Mouse (Mus musculus) CH12.LX (cell line): ENCODE measurements around the gene Pfkfb4. TPM values are rescaled to one million over a fixed set of nuclear protein-coding genes. Genes with fewer than 3 reads are reported as not detected.

Source experiments
- DNase-seq: peaks from one replicate; pipeline ENCODE4 v3.0.0-alpha.2; 2013; ENCODE audit errors: extremely low read depth
- H3K27ac ChIP-seq: 2 replicates; pipeline ENCODE4 v1.5.1; 2012; ENCODE audit warnings: low read depth, mild to moderate bottlenecking, control low read depth, moderate library complexity; ENCODE audit not compliant: insufficient read depth
- H3K27me3 ChIP-seq: replicated peaks from 2 replicates; pipeline ENCODE3; 2012; ENCODE audit warnings: inconsistent platforms
- H3K36me3 ChIP-seq, 2 experiments: replicated peaks in 1 of 2; 2 replicates each; pipeline versions ENCODE3 to v1.6.1; 2012; ENCODE audit warnings: inconsistent platforms in 1 of 2, low read length in 1 of 2, mild to moderate bottlenecking in 1 of 2, mixed read lengths in 1 of 2, moderate library complexity in 1 of 2; ENCODE audit not compliant: control insufficient read depth in 1 of 2, insufficient read depth in 1 of 2
- H3K4me1 ChIP-seq, 2 experiments: 2 replicates each; pipeline ENCODE4 v1.6.1; 2012; ENCODE audit warnings: inconsistent platforms in 1 of 2, moderate library complexity in 1 of 2; ENCODE audit not compliant: insufficient read depth in 2 of 2, control insufficient read depth in 1 of 2
- H3K4me2 ChIP-seq: 2 replicates; pipeline ENCODE4 v1.6.1; 2012; ENCODE audit warnings: low read depth, mild to moderate bottlenecking, control low read depth; ENCODE audit not compliant: poor library complexity, insufficient read depth, severe bottlenecking
- H3K4me3 ChIP-seq, 3 experiments: fragments of 150-350 bp in 1 of 3; sonication (generic) in 1 of 3; replicated peaks in 1 of 3; 2 replicates each; pipeline versions ENCODE3 to v1.5.1; 2011 to 2012; ENCODE audit warnings: low read depth in 2 of 3, low read length in 2 of 3, mild to moderate bottlenecking in 2 of 3, moderate library complexity in 2 of 3, control low read depth in 1 of 3, improper control_type of control experiment in 1 of 3, inconsistent platforms in 1 of 3, mixed read lengths in 1 of 3; ENCODE audit not compliant: poor library complexity in 1 of 3
- H3K79me2 ChIP-seq: replicated peaks from 2 replicates; pipeline ENCODE4 v1.6.1; 2012; ENCODE audit warnings: mild to moderate bottlenecking, moderate library complexity; ENCODE audit not compliant: control insufficient read depth, poor library complexity, insufficient read depth, severe bottlenecking; ENCODE audit errors: extremely low read depth
- H3K9ac ChIP-seq: 2 replicates; pipeline ENCODE4 v1.6.1; 2012; ENCODE audit warnings: low read depth, mild to moderate bottlenecking, control low read depth, moderate library complexity; ENCODE audit not compliant: insufficient read depth
- H3K9me3 ChIP-seq: replicated peaks from 2 replicates; pipeline ENCODE3; 2012; ENCODE audit warnings: low read length, inconsistent platforms, mixed read lengths
- BHLHE40 ChIP-seq: IDR thresholded peaks from 2 replicates; pipeline ENCODE4 v1.6.1; 2011; ENCODE audit warnings: mild to moderate bottlenecking, low read depth, low read length, improper control_type of control experiment
- CHD1 ChIP-seq: IDR thresholded peaks from 2 replicates; pipeline ENCODE4 v1.6.1; 2012; ENCODE audit warnings: low read depth, low read length, improper control_type of control experiment, inconsistent platforms
- CHD2 ChIP-seq: IDR thresholded peaks from 2 replicates; pipeline ENCODE4 v1.6.1; 2011; ENCODE audit warnings: low read length, improper control_type of control experiment
- CTCF ChIP-seq, 2 experiments: IDR thresholded peaks in 1 of 2; conservative IDR thresholded peaks in 1 of 2; 2 replicates each; pipeline ENCODE4 v1.5.1; 2011 to 2012; ENCODE audit warnings: low read depth in 2 of 2, low read length in 2 of 2, improper control_type of control experiment in 1 of 2, inconsistent platforms in 1 of 2, mild to moderate bottlenecking in 1 of 2, moderate library complexity in 1 of 2
- E2F4 ChIP-seq: IDR thresholded peaks from 2 replicates; pipeline ENCODE4 v1.6.1; 2011; ENCODE audit warnings: low read depth, low read length, improper control_type of control experiment; ENCODE audit not compliant: insufficient replicate concordance
- ELF1 ChIP-seq: IDR thresholded peaks from 2 replicates; pipeline ENCODE4 v1.6.1; 2014; ENCODE audit warnings: low read depth, mild to moderate bottlenecking, inconsistent platforms, low read length, improper control_type of control experiment
- EP300 ChIP-seq: IDR thresholded peaks from 2 replicates; pipeline ENCODE4 v1.6.1; 2011; ENCODE audit warnings: low read length, improper control_type of control experiment
- HCFC1 ChIP-seq: IDR thresholded peaks from 2 replicates; pipeline ENCODE4 v1.6.1; 2012; ENCODE audit warnings: low read depth, mild to moderate bottlenecking, inconsistent platforms, low read length, improper control_type of control experiment
- JUN ChIP-seq: IDR thresholded peaks from 2 replicates; pipeline ENCODE4 v1.6.1; 2011; ENCODE audit warnings: low read depth, mild to moderate bottlenecking, low read length, improper control_type of control experiment, moderate library complexity; ENCODE audit not compliant: insufficient read depth
- JUND ChIP-seq: conservative IDR thresholded peaks from 2 replicates; pipeline ENCODE4 v1.6.1; 2011; ENCODE audit warnings: low read depth, low read length, improper control_type of control experiment
- KAT2A ChIP-seq: IDR thresholded peaks from 2 replicates; pipeline ENCODE4 v1.6.1; 2012; ENCODE audit warnings: low read length, improper control_type of control experiment, inconsistent platforms; ENCODE audit not compliant: insufficient replicate concordance
- MAFK ChIP-seq: IDR thresholded peaks from 2 replicates; pipeline ENCODE4 v1.6.1; 2011; ENCODE audit warnings: low read length, improper control_type of control experiment; ENCODE audit not compliant: insufficient replicate concordance
- MXI1 ChIP-seq: IDR thresholded peaks from 2 replicates; pipeline ENCODE4 v1.6.1; 2011; ENCODE audit warnings: mild to moderate bottlenecking, low read depth, low read length, improper control_type of control experiment
- MYC ChIP-seq: IDR thresholded peaks from 2 replicates; pipeline ENCODE4 v1.6.1; 2011; ENCODE audit warnings: low read depth, mild to moderate bottlenecking, improper control_type of control experiment, low read length
- NRF1 ChIP-seq: IDR thresholded peaks from 2 replicates; pipeline ENCODE4 v1.6.1; 2014; ENCODE audit warnings: low read depth, mild to moderate bottlenecking, inconsistent platforms, low read length, improper control_type of control experiment, moderate library complexity
- PAX5 ChIP-seq: IDR thresholded peaks from 2 replicates; pipeline ENCODE4 v1.6.1; 2012; ENCODE audit warnings: low read length, inconsistent platforms, mixed read lengths
- POLR2AphosphoS2 ChIP-seq: IDR thresholded peaks from 2 replicates; pipeline ENCODE4 v1.6.1; 2011; ENCODE audit warnings: low read depth, low read length, improper control_type of control experiment
- RAD21 ChIP-seq: IDR thresholded peaks from 2 replicates; pipeline ENCODE4 v1.6.1; 2011; ENCODE audit warnings: low read depth, mild to moderate bottlenecking, low read length, improper control_type of control experiment, moderate library complexity
- RCOR1 ChIP-seq: conservative IDR thresholded peaks from 2 replicates; pipeline ENCODE4 v1.6.1; 2012; ENCODE audit warnings: low read depth, mild to moderate bottlenecking, inconsistent platforms, low read length, improper control_type of control experiment
- SIN3A ChIP-seq: IDR thresholded peaks from 2 replicates; pipeline ENCODE4 v1.6.1; 2012; ENCODE audit warnings: low read length, improper control_type of control experiment, inconsistent platforms
- SMC3 ChIP-seq: IDR thresholded peaks from 2 replicates; pipeline ENCODE4 v1.6.1; 2011; ENCODE audit warnings: low read depth, low read length, improper control_type of control experiment
- TCF12 ChIP-seq: IDR thresholded peaks from 2 replicates; pipeline ENCODE4 v1.6.1; 2014; ENCODE audit warnings: low read depth, mild to moderate bottlenecking, inconsistent platforms, low read length, improper control_type of control experiment
- ZC3H11A ChIP-seq: IDR thresholded peaks from 2 replicates; pipeline ENCODE4 v1.6.1; 2012; ENCODE audit warnings: low read depth, mild to moderate bottlenecking, inconsistent platforms, low read length, improper control_type of control experiment
- ZKSCAN1 ChIP-seq: IDR thresholded peaks from 2 replicates; pipeline ENCODE4 v1.6.1; 2012; ENCODE audit warnings: low read depth, inconsistent platforms, low read length, improper control_type of control experiment, borderline replicate concordance
- dilution Hi-C: fragments of 300-500 bp; cut with MboI; formaldehyde crosslinking; loops from 2 replicates; pipeline ENCODE4 v1.14.3; 2020; ENCODE audit warnings: low sequenced_read_pairs; ENCODE audit not compliant: extremely low pct_unique_long_range_greater_than_20kb, extremely low pct_ligation_motif_present
- in situ Hi-C: fragments of 300-500 bp; cut with MboI; formaldehyde crosslinking; loops from 3 replicates; pipeline ENCODE4 v1.14.3; 2019; ENCODE audit warnings: low sequenced_read_pairs, low pct_ligation_motif_present, low pct_unique_long_range_greater_than_20kb, mixed read lengths
- polyA plus RNA-seq: library from polyadenylated mRNA; unstranded; fragments of >175 nt; gene quantifications from 2 replicates; pipeline ENCODE4 v1.2.1, GENCODE M21; 2012; ENCODE audit warnings: low read depth; ENCODE audit not compliant: insufficient read length
- total RNA-seq, 2 experiments: library from RNA; depleted of rRNA; stranded (reverse); fragments of 300-350 nt in 1 of 2; fragments of >200 nt in 1 of 2; gene quantifications; 2 replicates each; pipeline ENCODE4 v1.2.3; 2012 to 2014

Pfkfb4 gene
- total and polyA plus RNA-seq, 3 experiments, result 5.1 to 6.7 (median 5.9) TPM

DNA sequence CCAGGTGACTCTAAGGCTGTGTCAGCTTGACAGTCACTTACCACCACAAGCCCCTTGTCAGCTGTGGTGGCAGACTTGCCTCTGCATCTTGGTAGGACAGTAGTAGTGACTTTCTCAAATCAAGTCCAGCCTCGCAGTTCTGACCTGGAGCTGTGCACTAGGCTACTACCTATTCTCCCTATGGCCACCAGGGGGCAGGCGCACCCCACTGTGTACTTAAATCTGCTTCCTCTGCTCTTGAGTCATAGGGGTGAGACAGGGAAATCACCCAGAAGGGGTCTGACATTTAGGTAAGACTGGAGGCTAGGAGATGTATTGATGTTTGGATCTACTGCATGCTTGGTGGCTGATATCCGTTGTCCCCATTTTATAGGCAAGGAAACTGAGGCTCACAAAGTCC lies 9.1 kb downstream of the Pfkfb4 start (continued):
- TF ChIP-seq SMC3 (peak; percentile 76), JUND (no peak), POLR2AphosphoS2 (no peak), MYC (no peak), PAX5 (no peak), RCOR1 (no peak)

DNA sequence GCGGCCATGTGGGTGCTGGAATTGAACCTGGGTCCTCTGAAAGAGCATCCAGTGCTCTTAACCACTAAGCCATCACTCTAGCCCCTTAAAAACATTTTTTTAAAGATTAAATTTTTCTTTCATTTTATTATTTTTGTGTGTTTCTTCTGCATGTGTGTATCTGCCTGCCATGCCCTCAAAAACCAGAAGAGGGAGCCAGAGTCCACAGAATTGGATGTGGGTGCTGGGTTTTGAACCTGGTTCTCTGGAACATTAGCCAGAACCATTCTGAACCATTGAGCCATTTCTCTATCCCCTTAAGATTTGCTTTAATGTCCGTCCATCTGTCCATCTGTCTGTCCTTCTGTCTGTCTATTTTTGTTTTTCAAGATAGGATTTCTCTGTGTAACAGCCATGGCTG lies 11.6 kb downstream of the Pfkfb4 start:
- Histone ChIP-seq H3K27ac (no peak overlapping the region), H3K4me3 (no peak overlapping the region), H3K27me3 (no peaks in the 10 kb centered on the region), H3K36me3 (peaks cover 0 to 47% of the 10 kb centered on the region in 2 experiments), H3K9me3 (no peaks in the 10 kb centered on the region), H3K79me2 (no peaks in the 10 kb centered on the region), H3K4me1 (peaks cover 4 to 30% of the 10 kb centered on the region in 2 experiments; a peak in 3 of 4 replicates), H3K9ac (no peak overlapping the region), H3K4me2 (no peak overlapping the region)
- DNase-seq, result peak; percentile 61
- TF ChIP-seq KAT2A (no peak), MYC (0 out of 2 replicates have a peak, but pooled peaks have one; percentile 50), SIN3A (no peak), PAX5 (no peak), MAFK (no peak), JUN (no peak), EP300 (no peak), CHD2 (no peak), HCFC1 (no peak), ZC3H11A (peak; percentile 72), RCOR1 (no peak), RAD21 (peak; percentile 99), E2F4 (no peak), CTCF (conservative IDR thresholded peaks at IDR 0.05 in 1 of 2, IDR thresholded peaks at IDR 0.05 in 1 of 2; ENCODE audit: low read depth in 2 of 2, low read length in 2 of 2) (peak; percentile 74 to 96), BHLHE40 (no peak), MXI1 (no peak), CHD1 (no peak), TCF12 (no peak), SMC3 (peak; percentile 85), ELF1 (no peak), NRF1 (no peak), ZKSCAN1 (no peak)
- dilution Hi-C loops, result no loop called here
- in situ Hi-C loops, result loop anchor here (5.0 kb wide), 1 partner anchor 114 kb away; no protein-coding TSS in a partner anchor
